Mouse (Mus musculus) ovary, postnatal 36 days (tissue): ENCODE data around the gene Eif6.
A peak's percentile ranks its signal among the peaks of the same experiment; 100 is the strongest.

ENCODE experiments used
- DNase-seq: peaks from one replicate; pipeline ENCODE4 v3.0.0; 2022; ENCODE audit warnings: low spot score, mixed read lengths

Eif6 gene

GRCm38 (mm10) chr2:155787949-155788931, 38.5 kb downstream of the Eif6 start:
- DNase-seq: no peak

GRCm38 (mm10) chr2:155786905-155787304, 39.8 kb downstream of the Eif6 start:
- DNase-seq: no peak

- DNase-seq: no peak
Measured at GRCm38 (mm10) chr2:155784534-155784933, 42.2 kb downstream of the Eif6 start.

DNA sequence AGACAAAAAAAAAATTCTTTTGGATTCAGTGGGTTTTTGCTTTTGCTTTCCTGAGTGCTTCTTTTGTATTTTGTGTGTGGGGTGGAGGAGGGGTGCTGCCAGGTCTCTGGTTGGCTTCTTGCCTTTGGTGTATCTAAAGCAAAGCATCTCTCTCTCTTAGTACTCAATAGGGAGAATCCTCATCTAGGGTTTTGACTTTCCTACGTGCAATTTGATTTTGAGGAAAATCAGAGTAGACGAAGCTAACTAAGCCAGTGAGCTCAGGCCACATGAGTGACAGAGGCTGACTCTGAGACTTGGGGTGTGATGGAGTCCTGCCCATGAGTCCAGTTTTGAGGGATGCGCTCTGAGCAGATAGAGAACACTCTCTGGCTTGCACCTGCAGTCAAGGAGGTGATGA, 47.2 kb downstream of the Eif6 start:
- no peak for DNase-seq

DNA sequence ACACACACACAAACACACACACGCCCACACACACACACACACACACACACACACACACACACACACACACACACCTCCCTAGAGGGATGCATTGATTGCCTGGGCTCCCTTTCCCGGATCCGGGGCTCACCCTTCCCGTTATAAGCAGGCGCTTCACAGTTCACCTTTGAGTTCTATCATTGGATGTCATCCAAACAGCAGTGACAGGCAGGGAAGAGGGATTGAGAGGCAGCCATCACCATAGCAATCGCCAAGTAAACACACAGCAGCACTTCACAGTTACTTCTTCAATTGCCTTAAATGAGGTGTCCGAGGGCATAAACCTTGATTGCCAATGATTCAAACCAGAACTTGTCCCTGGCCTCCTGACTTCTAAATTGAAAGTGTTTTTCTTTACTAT, 47.7 kb downstream of the Eif6 start:
- DNase-seq: no peak

- DNase-seq: no peak
Measured at GRCm38 (mm10) chr2:155778004-155778403, 48.7 kb downstream of the Eif6 start.

- DNase-seq: no peak
Measured at GRCm38 (mm10) chr2:155777688-155777985, 49.1 kb downstream of the Eif6 start.

- no peak for DNase-seq
Measured at GRCm38 (mm10) chr2:155776824-155777687, 49.7 kb downstream of the Eif6 start.

DNA sequence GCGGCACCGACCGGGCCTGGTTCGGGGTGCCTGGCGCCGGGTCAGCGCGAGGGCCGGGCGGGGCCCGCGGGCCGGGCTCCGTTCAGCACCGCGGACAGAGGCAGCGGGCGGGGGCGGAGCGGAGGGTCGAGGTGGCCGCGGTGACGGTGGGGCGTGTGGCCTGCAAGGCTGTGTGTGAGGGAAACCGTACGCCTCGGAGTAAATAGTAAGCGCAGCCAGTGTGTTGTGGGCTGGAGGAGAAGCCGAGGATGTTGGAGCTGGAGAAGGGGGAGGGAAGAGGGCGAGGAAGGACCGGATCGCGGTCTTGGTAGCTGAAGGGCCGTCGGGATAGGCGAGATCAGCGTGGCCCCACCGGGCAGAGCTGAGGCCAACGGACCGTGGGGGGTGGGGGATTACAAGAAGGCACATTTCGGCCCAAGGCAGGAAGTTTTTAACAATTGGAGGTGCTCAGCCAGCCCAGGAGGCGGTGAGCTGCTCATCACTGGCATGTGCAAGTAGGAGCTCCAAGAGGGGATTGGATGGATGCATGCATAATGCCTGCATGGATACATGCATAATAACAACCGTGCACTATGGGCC, 51.0 kb downstream of the Eif6 start:
- peak; percentile 77 for DNase-seq

- no peak for DNase-seq
Measured at GRCm38 (mm10) chr2:155774927-155775684, 51.6 kb downstream of the Eif6 start, which contains the start of gene Mmp24. Gene Mmp24, plus strand, starts transcription at chr2:155775342.

DNA sequence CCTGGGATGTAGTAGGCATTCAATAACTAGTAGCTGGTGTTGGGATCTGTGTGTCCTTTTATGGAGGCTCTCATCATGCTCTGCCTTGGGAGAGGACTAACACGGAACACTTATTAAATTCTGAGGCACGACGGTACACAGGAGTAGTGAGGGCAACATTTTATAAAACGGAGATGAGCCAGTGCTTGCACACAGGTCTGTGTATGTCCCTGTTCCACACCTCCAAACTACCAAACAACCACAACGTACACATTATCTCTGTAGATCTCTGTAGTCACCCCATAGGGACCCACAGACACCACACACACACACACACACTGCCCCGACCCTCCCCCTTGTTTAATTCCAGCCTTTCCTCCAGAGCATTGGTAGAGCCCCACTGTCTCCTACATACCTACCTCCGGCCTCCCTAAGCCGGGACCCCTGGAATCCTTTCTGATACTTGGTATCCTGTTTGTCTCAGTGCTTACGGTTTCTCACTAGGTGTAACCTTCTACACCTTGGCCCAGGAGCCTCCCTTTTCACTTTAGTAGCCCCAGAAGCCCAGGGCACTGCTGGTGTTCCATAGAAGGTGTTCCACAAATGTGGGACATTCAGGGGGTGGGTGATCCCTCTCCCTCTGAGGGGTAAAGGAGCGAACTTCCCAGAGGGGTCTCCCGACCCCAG, 52.3 kb downstream of the Eif6 start:
- DNase-seq: no peak

GRCm38 (mm10) chr2:155773664-155774063, 53.1 kb downstream of the Eif6 start:
- no peak for DNase-seq
